Mouse (Mus musculus): ENCODE measurements at regions not wholly inside any gene's neighbourhood (a gene's known extent, or its start where the extent isn't known, plus 50 kb on each side); places are given as distances from the start of the nearest gene placed in this dataset.

GRCm38 (mm10) chr10:99937921-99938618 lies 77.4 kb upstream of the Kitl start:
- Histone ChIP-seq H3K4me1 (ENCODE audit: control insufficient read depth, insufficient read depth, low read length) (no peaks in the 10 kb centered on the region), H3K27ac (ENCODE audit: control insufficient read depth, insufficient read depth, low read depth, low read length, poor library complexity) (no peak overlapping the region), H3K4me3 (replicated peaks; ENCODE audit: control insufficient read depth, low read depth, low read length) (no peak overlapping the region)
- 62% methylated on average over 1 of the region's 1 CpGs for whole genome bisulfite sequencing
- no peak for TF ChIP-seq CTCF (IDR thresholded peaks at IDR 0.05; ENCODE audit: control insufficient read depth, insufficient read depth, low read length)
- TF ChIP-seq POLR2A (IDR thresholded peaks at IDR 0.05; ENCODE audit: borderline replicate concordance, control insufficient read depth, low read depth, low read length), result no peak

DNA sequence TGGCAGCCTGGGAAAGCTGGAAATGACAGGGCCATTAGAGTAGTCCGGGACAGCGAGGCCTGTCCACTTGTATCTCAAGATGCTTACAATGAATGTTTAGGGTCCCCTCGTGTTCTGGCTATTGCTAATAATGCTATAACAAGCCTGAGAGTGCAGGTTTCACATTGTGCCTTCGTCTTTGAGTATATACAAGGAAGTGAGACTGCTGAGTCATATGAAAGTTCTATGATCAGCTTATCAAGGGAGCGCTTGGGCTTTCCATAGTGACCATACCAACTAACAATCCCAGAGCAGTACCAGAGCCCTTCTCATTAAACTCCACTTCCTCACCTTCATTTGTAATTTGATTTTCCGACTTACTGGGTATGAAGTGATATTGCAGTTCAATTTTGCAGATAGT lies 86.2 kb upstream of the Kitl start:
- Histone ChIP-seq H3K4me3 (replicated peaks; ENCODE audit: control insufficient read depth, low read depth, low read length) (no peak overlapping the region), H3K4me1 (ENCODE audit: control insufficient read depth, insufficient read depth, low read length) (no peaks in the 10 kb centered on the region), H3K27ac (ENCODE audit: control insufficient read depth, insufficient read depth, low read depth, low read length, poor library complexity) (no peak overlapping the region)
- TF ChIP-seq CTCF (IDR thresholded peaks at IDR 0.05; ENCODE audit: control insufficient read depth, insufficient read depth, low read length) (no peak), POLR2A (IDR thresholded peaks at IDR 0.05; ENCODE audit: borderline replicate concordance, control insufficient read depth, low read depth, low read length) (no peak)
- WGBS, result 57% methylated on average over 6 of the region's 6 CpGs

- Histone ChIP-seq H3K4me1 (ENCODE audit: control insufficient read depth, insufficient read depth, low read length) (no peaks in the 10 kb centered on the region), H3K27ac (ENCODE audit: control insufficient read depth, insufficient read depth, low read depth, low read length, poor library complexity) (no peak overlapping the region), H3K4me3 (replicated peaks; ENCODE audit: control insufficient read depth, low read depth, low read length) (no peak overlapping the region)
- 85% methylated on average over 7 of the region's 7 CpGs for WGBS
- TF ChIP-seq POLR2A (IDR thresholded peaks at IDR 0.05; ENCODE audit: borderline replicate concordance, control insufficient read depth, low read depth, low read length), result no peak
Observed at GRCm38 (mm10) chr10:99927913-99928312, 87.5 kb upstream of the Kitl start.

DNA sequence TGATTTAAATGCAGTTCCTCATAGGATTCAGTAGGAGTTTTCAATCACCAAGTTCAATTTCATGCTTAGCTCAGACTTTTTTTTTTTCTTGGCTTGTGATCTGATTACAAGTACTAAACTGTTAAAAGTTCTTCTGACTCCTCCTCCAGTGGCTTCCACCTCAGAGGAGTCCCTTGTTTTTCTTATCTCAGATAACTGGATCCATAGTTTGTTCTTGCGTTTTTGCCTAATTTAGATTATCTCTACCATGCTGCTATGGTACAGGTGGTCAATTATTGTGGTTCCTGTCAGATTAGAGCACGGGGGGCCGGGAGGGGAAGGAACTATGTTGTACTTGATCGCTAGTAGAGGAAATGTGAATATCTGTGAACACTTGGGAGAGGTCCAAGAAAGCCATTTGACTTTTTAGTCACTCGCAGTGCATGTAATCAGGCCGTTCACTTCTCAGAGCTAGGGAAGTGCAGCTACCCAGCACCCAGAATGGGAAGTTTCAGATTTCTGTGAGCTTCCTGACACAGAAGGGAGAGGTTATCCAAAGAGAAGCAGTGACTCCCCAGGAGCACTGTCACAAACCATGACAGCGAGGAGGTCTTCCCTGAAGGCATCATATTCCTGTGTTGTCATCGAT lies 89.0 kb upstream of the Kitl start:
- TF ChIP-seq POLR2A (IDR thresholded peaks at IDR 0.05; ENCODE audit: borderline replicate concordance, control insufficient read depth, low read depth, low read length), result no peak
- TF ChIP-seq CTCF (IDR thresholded peaks at IDR 0.05; ENCODE audit: control insufficient read depth, insufficient read depth, low read length), result no peak
- no peak overlapping the region for H3K4me3 ChIP-seq (replicated peaks; ENCODE audit: control insufficient read depth, low read depth, low read length)
- 16% methylated on average over 8 of the region's 8 CpGs for WGBS
- no peak overlapping the region for H3K27ac ChIP-seq (ENCODE audit: control insufficient read depth, insufficient read depth, low read depth, low read length, poor library complexity)
- no peaks in the 10 kb centered on the region for H3K4me1 ChIP-seq (ENCODE audit: control insufficient read depth, insufficient read depth, low read length)

DNA sequence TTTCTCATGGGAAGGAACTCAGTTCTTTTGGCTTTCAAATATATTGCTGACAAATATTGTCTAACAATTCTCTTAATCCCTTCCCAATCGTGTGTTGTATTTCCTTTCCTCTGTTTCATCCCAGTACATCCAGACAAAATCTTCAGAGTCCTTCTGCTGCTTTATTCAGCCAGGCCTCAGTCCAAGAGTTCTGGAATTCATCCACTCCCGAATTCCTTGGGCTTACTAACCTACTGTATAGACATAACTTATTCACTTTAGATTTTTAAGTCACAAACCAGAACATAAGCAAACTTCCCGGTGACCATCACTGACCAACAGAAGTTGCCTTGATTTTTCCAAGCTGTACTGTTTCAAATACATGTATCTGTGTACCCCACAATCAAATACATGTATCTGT lies 90.9 kb upstream of the Kitl start:
- TF ChIP-seq POLR2A (IDR thresholded peaks at IDR 0.05; ENCODE audit: borderline replicate concordance, control insufficient read depth, low read depth, low read length), result no peak
- TF ChIP-seq CTCF (IDR thresholded peaks at IDR 0.05; ENCODE audit: control insufficient read depth, insufficient read depth, low read length), result no peak
- Histone ChIP-seq H3K27ac (ENCODE audit: control insufficient read depth, insufficient read depth, low read depth, low read length, poor library complexity) (no peak overlapping the region), H3K4me3 (replicated peaks; ENCODE audit: control insufficient read depth, low read depth, low read length) (no peak overlapping the region), H3K4me1 (ENCODE audit: control insufficient read depth, insufficient read depth, low read length) (no peaks in the 10 kb centered on the region)
- WGBS, result 76% methylated on average over 3 of the region's 3 CpGs

- Histone ChIP-seq H3K4me3 (replicated peaks; ENCODE audit: control insufficient read depth, low read depth, low read length) (no peak overlapping the region), H3K4me1 (ENCODE audit: control insufficient read depth, insufficient read depth, low read length) (no peaks in the 10 kb centered on the region), H3K27ac (ENCODE audit: control insufficient read depth, insufficient read depth, low read depth, low read length, poor library complexity) (no peak overlapping the region)
- 78% methylated on average over 2 of the region's 2 CpGs for WGBS
- TF ChIP-seq CTCF (IDR thresholded peaks at IDR 0.05; ENCODE audit: control insufficient read depth, insufficient read depth, low read length), result no peak
- TF ChIP-seq POLR2A (IDR thresholded peaks at IDR 0.05; ENCODE audit: borderline replicate concordance, control insufficient read depth, low read depth, low read length), result no peak
Observed at GRCm38 (mm10) chr10:99919925-99920324, 95.5 kb upstream of the Kitl start.

GRCm38 (mm10) chr10:99918567-99919320 lies 96.7 kb upstream of the Kitl start:
- H3K27ac ChIP-seq (ENCODE audit: control insufficient read depth, insufficient read depth, low read depth, low read length, poor library complexity), result no peak overlapping the region
- H3K4me1 ChIP-seq (ENCODE audit: control insufficient read depth, insufficient read depth, low read length), result no peaks in the 10 kb centered on the region
- no peak for TF ChIP-seq CTCF (IDR thresholded peaks at IDR 0.05; ENCODE audit: control insufficient read depth, insufficient read depth, low read length)
- no peak for TF ChIP-seq POLR2A (IDR thresholded peaks at IDR 0.05; ENCODE audit: borderline replicate concordance, control insufficient read depth, low read depth, low read length)
- H3K4me3 ChIP-seq (replicated peaks; ENCODE audit: control insufficient read depth, low read depth, low read length), result no peak overlapping the region
- WGBS, result 82% methylated on average over 7 of the region's 7 CpGs

GRCm38 (mm10) chr10:99913846-99914187 lies 101.6 kb upstream of the Kitl start:
- Histone ChIP-seq H3K4me3 (replicated peaks; ENCODE audit: control insufficient read depth, low read depth, low read length) (no peak overlapping the region), H3K4me1 (ENCODE audit: control insufficient read depth, insufficient read depth, low read length) (no peaks in the 10 kb centered on the region)
- WGBS, result 79% methylated on average over 4 of the region's 4 CpGs

More at GRCm38 (mm10) chr10:99913846-99914187, 101.6 kb upstream of the Kitl start:
- H3K27ac ChIP-seq (ENCODE audit: control insufficient read depth, insufficient read depth, low read depth, low read length, poor library complexity), result no peak overlapping the region
- TF ChIP-seq POLR2A (IDR thresholded peaks at IDR 0.05; ENCODE audit: borderline replicate concordance, control insufficient read depth, low read depth, low read length) (no peak), CTCF (IDR thresholded peaks at IDR 0.05; ENCODE audit: control insufficient read depth, insufficient read depth, low read length) (no peak)
